Mouse (Mus musculus) CH12F3 (cell line): ENCODE results near the gene Dhdh.

Experiments used
- in situ Hi-C: fragments of 300-500 bp; cut with MboI; formaldehyde crosslinking; loops from 2 replicates; pipeline ENCODE4 v1.14.3; 2020; ENCODE audit warnings: low sequenced_read_pairs

The Dhdh gene

DNA sequence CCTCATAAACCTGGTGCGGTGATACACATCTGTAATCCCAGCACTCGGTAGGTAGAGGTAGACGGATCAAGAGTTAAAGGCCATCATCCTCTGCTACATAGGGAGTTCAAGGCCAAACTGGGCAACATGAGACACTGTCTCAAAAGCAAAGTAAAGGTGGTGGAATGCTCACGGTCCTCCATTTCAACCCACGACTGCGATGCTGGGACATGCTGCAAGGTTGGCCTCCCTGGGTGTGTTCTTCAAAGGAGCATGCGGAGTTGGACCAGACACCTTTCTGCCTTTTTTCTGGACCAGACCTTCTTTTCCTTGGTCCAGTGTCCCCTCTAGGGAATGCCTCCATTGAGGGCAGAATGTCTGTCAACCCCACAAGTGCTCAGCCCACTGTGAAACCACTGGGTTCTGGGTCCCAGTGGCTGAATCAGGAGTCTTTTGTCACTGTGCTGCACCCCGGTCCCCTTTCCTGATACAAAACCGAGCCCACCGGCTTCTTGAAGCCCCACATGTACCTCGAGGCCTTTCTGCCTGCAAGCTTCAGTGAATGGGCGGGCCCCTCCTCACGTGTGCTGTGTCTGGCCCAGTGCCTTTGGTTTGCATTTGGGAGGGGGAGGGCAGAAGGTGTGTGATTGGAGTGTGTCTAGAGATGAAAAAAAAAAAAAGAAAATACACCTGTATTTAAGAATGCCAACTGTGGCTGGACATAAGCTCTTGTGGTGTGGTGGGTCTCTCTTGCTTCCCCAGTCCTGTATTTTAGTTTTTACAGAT, 32.5 kb downstream of the Dhdh start:
- in situ Hi-C loops, result no loop called here

DNA sequence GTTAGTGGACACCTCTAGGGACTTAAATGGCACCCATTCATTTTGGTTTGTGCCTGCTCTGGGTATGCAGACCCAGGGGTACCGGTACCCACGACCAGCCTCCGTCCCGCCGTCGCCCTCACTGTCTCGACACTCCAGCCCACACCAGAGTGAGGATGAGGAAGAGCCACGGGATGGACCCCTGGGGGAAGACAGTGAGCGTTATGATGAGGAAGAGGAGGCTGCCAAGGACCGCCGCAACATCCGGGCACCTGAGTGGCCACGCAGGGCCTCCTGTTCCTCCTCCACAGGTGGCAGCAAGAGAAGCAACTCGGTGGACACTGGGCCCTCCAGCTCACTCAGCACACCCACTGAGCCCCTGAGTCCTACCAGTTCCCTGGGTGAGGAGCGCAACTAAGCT, 33.6 kb downstream of the Dhdh start:
- in situ Hi-C loops, result no loop called here

DNA sequence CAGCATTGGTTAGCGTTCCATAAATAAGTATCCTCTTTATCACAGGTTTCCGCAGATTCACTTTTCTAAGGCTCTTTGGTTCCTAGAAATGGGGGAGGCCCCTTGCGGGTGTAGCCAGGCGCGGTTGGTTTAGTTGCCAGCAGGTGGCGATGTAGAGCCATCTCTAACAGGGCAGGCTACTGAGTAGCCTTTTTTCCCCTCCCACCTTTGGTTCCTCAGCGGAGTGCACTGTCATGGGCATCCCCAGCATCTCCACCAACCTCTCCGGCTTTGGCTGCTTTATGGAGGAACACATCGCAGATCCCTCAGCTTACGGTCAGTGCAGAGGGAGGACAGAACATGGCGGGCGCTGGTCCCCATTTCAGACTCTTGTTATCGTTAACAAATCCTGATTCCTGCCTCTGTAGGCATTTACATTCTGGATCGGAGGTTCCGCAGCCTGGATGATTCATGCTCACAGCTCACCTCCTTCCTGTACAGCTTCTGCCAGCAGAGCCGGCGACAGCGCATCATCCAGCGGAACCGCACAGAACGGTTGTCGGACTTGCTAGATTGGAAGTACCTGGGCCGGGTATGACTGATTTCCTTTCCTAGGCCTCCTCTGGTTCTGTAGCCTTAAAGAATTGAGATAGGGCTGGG, 37.1 kb downstream of the Dhdh start:
- in situ Hi-C loops, result no loop called here

DNA sequence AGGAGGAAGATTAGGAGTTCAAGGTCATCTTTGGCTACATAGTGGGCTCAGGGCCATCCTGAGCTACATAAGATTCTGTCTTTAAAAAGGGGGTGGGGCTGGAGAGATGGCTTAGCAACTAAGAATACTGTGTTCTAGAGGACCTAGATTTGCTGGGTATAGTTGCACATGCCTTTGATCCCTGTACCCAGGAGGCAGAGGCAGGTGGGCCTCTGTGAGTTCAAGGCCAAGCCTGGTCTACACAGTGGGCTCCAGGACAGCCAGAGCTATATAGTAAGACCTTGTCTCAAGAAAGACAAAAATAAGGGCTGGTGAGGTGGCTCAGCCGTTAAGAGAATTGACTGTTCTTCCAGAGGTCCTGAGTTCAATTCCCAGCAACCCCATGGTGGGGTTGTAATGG, 38.6 kb downstream of the Dhdh start:
- in situ Hi-C loops, result no loop called here

DNA sequence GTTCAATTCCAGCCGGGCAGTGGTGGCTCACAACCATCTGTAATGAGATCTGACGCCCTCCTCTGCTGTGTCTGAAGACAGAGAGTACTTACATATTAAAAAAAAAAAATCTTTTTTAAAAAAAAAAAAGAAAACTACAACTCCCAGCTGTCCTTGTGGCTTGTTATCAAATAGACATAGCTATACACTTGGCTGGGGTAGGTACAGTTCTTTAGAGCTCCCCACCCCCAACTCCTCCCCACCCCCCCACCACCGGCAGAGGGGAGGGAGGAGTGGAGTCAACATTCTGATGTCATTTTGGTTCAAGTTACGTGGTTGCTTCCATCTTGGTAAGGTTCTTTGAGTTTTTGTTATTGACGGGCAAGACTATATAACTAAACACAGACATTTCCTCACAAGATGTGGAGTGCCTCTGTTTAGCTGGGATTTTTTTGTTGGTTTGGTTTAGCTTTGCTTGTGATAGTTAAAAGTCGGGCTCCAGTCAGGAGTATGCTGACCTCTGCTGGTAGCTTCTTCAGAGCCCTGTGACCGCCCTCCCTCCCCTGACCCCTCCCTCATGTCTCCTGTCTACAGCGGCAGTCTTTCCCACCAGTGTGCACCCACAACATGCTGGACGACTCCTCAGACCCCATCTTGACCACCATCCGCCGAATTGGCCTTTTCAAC, 41.1 kb downstream of the Dhdh start:
- in situ Hi-C loops, result no loop called here

DNA sequence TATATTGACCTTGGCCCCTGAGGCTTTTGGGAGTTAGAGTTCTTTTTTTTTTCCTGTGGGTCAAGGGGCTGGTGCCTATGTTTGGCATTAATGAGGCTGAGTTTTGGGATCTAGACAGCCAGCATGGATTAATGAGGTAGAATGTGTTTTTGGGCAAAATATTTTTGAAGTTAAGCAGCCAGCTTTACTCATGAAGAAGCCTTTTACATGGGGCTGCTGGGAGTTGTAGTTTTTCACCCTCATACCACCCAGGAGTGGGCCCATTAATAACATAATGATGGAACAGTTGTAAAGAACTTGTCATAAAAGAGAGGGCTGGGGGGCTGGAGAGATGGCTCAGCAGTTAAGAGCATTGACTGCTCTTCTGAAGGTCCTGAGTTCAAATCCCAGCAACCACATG, 42.0 kb downstream of the Dhdh start:
- in situ Hi-C loops, result no loop called here

DNA sequence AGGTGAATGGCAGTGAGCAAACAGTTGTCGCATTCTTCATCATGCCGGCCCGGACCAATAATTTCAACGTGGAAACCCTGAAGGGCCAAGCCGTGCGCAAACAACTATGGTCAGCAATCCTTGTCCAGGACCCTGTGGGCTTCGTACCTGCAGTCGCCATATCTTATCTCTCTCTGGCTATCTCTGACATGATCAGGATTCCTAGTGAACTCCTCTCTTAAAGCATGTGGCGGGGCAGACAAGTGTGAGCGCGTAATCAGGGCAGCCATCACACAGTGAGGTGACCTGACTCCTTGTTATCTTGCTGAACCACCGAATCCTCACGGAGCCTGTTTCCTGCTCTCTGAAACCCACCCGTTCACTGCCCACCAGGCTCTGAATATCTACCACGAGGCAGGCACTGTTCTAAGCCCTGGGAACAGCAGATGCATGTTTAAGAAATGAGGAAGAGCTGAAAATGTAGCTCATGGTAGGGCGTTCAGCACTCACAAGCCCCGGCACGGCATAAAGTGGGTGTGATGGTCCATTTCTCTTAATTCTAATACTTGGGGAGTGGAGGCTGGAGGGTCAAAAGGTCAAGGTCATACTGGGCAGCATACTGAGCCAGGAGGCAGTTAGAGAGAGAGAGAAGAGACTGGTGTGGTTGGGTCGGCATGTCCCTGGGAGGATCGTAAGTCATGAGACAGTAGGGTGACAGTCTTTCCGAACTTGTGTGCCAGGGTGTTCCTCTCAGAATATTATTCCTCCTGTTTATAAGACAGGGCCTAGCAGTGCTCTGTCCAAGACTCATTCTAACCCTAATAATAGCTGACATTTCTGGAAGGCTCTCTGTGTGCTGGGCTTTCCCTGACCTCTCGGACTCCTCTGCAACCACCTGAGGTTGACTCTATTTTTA, 44.8 kb downstream of the Dhdh start:
- in situ Hi-C loops, result no loop called here

DNA sequence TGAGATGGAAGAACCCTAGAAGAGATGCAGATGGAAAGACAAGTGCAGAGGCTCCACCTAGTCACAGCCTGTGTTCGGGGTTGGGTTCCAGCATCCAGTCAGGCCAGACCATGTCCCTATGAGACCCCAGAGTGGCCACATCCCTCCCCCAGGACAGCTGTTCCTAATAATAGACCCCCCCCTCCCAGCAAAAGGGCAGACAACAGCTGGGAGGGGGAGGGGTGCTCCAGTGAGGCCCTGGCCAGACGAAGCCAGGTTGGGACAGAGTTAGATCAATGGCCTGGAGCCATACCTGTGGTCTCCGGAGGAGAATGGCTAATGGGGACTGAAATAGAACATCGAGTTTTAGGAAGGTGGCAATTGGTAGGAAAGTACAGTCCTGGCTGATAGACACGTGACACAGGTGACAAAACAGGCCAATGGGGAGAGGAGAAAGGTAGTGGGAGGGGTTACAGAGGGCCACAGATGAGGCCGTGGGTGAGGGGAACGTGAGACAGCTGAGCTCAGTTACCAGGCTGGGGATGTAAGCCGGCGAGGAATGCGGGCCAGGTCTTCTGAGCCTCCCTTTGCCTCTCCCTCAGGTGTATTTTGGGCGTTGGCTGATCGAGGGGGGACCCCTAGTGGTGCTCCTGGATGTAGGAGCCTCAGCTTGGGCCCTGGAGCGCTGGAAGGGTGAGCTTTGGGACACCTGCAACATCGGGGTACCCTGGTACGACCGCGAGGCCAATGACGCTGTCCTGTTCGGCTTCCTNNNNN, 50.9 kb downstream of the Dhdh start, which contains the start of gene Ruvbl2:
Gene Ruvbl2, minus strand, starts transcription at position 576 of the 756 bp plus-strand sequence.
- in situ Hi-C loops, result no loop called here

DNA sequence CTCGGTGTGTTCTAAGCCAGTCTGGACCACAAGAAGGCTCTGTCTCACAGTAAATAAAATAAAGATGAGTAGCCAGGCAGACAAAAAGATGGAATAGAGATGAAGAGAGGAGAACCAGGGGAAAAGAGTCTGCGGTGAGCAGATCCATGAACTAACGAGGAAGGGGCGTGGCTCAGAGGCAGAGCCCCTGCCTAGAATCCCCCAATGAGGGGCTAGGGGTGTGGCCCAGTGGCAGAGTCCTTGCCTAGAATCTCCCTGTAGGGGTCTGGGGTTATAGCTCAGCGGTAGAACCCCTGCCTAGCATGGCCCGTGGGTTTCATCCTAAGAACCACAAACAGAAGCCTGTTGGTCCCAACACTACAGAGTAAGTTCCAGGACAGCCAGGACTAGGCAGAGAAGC, 51.6 kb downstream of the Dhdh start:
- in situ Hi-C loops, result no loop called here

DNA sequence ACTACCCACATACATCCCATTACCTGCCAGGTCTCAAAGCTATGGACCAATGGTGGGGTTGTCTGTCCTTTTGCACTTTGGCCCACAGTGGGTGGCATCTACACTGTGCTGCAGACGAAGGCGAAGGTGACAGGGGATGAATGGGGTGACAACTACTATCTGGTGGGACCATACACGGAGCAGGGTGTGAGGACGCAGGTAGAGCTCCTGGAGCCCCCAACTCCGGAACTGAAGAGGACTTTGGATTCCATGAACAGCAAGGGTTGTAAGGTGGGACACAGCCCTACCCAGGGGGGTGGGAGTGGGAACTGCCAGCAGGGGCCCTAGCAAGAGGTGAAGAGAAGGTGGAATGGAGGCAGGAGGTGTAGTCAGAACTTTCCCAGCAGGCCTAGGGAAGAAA, 52.2 kb downstream of the Dhdh start:
- in situ Hi-C loops, result no loop called here

DNA sequence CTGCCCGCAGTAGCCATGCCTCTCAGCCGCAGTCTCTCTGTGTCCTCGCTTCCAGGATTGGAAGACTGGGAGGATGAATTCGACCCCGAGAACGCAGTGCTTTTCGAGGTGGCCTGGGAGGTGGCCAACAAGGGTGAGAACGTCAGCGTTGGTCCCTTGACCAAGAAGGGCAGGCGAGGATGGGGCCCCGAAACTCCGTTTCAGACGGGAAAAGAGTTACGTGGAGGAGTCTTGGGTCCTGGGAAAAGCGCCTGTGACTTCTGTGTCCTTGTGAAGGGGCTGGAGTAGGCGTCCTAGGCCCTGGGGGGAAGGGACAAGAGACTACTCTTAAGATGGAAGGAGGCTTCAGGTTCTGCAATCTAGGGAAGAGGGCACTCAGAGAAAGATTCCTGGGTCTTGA, 53.6 kb downstream of the Dhdh start:
- in situ Hi-C loops, result no loop called here

DNA sequence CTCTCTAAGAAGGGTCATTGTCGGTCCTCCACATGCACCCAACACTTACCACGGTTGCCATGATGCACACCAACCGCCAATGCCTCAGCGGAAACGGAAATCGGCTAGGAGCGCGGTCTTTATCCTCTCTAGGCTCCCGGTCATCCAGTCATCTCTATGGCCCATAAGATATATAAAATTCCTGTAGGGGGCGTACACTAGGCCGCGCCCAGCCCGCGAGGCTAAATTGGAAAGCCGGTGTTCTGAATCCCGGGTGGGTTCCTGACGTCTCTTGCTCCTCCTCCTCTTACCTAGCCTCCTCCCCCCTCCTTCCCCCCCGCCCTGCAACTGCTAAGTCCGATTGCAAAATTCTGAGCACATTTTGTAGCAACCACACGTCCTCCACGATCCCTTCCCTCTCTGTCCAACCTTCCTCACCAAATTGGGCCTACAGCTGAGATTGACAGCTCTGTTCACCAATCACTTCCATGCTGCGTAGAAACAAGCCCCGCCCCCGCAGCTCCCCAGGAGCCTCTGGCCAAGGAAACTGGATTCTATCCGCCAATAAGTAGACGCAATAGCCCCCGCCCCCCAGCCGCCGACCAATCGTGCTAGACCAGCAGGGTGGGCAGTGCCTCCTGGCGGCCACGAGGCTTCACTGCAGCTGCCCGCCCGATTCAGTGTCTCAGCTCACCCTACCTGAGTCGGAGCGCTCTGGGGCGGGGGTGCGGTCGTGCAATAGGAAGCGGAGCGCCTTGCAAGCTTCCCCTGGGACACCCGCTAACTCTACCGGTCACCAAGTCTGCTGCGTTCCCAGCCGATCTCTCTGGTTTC, 54.2 kb downstream of the Dhdh start, which contains the start of gene Gys1:
Gene Gys1, plus strand, starts transcription at position 642 of the 813 bp plus-strand sequence.
- in situ Hi-C loops, result no loop called here

DNA sequence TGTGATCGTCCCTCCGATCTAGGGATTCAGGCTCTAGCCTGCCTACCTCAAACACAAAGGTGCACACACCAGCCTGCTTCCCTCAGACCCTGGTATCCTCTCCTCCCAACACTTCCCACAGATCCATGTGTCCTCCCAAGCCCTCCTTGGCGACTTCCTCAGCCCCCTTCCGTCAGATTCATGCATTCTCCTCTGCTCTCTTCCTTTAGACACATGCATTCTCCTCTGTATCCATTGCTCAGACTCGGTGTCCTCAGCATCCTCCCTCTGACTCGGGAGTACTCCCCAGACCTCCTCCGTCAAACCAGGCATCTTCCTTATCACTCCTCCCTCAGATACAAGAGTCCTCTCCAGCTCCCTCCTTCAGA, 54.8 kb downstream of the Dhdh start:
- in situ Hi-C loops, result no loop called here

DNA sequence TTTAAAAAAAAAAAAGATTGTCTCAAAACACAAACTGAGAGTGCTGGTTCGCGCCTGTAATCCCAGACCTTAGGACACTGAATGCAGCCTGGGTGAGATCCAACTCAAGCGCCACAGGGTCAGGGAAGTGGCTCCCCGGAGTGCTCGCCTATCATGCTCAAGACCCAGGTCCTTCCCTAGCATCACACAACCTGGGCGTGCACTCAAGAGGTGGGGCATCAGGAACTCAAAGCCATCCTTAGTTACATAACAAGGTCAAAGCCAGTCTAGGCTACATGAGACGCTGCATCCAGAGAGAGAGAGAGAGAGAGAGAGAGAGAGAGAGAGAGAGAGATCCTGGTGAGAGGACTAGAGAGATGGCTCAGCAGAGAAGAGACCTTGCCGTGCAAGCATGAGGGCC, 62.0 kb downstream of the Dhdh start:
- in situ Hi-C loops, result no loop called here

DNA sequence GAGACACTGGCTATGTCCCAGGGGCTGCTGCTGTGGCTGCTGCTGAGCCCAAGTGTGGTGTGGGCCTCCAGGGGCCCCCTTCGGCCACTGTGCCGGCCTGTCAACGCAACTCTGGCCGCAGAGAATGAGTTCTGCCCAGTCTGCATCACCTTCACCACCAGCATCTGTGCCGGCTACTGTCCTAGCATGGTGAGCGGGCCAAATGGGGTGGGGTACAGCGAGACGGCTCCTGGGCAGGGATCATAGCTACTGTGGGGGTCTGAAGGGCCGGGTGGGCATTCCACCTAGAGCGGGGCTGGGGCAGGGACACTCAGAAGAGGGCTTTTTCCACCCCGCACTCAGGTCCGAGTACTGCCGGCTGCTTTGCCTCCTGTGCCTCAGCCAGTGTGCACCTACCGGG, 67.4 kb downstream of the Dhdh start:
- in situ Hi-C loops, result no loop called here
